Mouse (Mus musculus): ENCODE measurements around the gene Sema3a. TPM values are rescaled to one million over a fixed set of nuclear protein-coding genes. Genes with fewer than 3 reads are reported as not detected.
"Not testable (repeated sequence)": the region's sequence is repeated elsewhere in the genome, so short reads cannot be mapped to it uniquely, and the experiment has no call there.

The Sema3a gene
- polyA plus RNA-seq, 1 experiment from 2014 or later = 30.7 TPM

GRCm38 (mm10) chr5:13470057-13470905 is 345.1 kb downstream of the Sema3a start:
- Histone ChIP-seq H3K9me3 (ENCODE audit: control insufficient read depth, low read length) (no peaks in the 10 kb centered on the region), H3K4me3 (ENCODE audit: low read length) (no peak overlapping the region), H3K4me2 (replicated peaks; ENCODE audit: low read depth, low read length) (no peak overlapping the region), H3K36me3 (ENCODE audit: control insufficient read depth, insufficient read depth, low read length) (no peaks in the 10 kb centered on the region), H3K9ac (ENCODE audit: low read depth, low read length) (no peak overlapping the region), H3K27me3 (ENCODE audit: control insufficient read depth, insufficient read depth, low read length) (no peaks in the 10 kb centered on the region), H3K27ac (ENCODE audit: low read depth, low read length) (peak overlapping the region; percentile 47; the same call in 1 of the 2 replicates), H3K4me1 (ENCODE audit: control insufficient read depth, insufficient read depth, low read length) (0 out of 2 replicates have a peak, but pooled peaks cover 9% of the 10 kb centered on the region)
- peak; percentile 77; the same call in 1 of the 2 replicates for ATAC-seq (ENCODE audit: low FRiP score, low TSS enrichment)
- 41% methylated on average over 7 of the region's 7 CpGs for WGBS

- H3K36me3 ChIP-seq (ENCODE audit: control insufficient read depth, insufficient read depth, low read length) = no peaks in the 10 kb centered on the region
- H3K9me3 ChIP-seq (ENCODE audit: control insufficient read depth, low read length) = no peaks in the 10 kb centered on the region
- H3K9ac ChIP-seq (ENCODE audit: low read depth, low read length) = no peak overlapping the region
- no peak overlapping the region for H3K4me2 ChIP-seq (replicated peaks; ENCODE audit: low read depth, low read length)
- no peak overlapping the region for H3K4me3 ChIP-seq (ENCODE audit: low read length)
- 68% methylated on average over 1 of the region's 1 CpGs for WGBS
- H3K27ac ChIP-seq (ENCODE audit: low read depth, low read length) = no peak overlapping the region
- no peak for ATAC-seq (ENCODE audit: low FRiP score, low TSS enrichment)
- no peaks in the 10 kb centered on the region for H3K4me1 ChIP-seq (ENCODE audit: control insufficient read depth, insufficient read depth, low read length)
- H3K27me3 ChIP-seq (ENCODE audit: control insufficient read depth, insufficient read depth, low read length) = no peaks in the 10 kb centered on the region
These were observed 352.4 kb downstream of the Sema3a start for GRCm38 (mm10) chr5:13477653-13478052.

GRCm38 (mm10) chr5:13488671-13489070 is 363.5 kb downstream of the Sema3a start:
- no peak for ATAC-seq (ENCODE audit: low FRiP score, low TSS enrichment)
- H3K4me3 ChIP-seq (ENCODE audit: low read length) = no peak overlapping the region
- no peak overlapping the region for H3K9ac ChIP-seq (ENCODE audit: low read depth, low read length)
- H3K27me3 ChIP-seq (ENCODE audit: control insufficient read depth, insufficient read depth, low read length) = no peaks in the 10 kb centered on the region
- no peaks in the 10 kb centered on the region for H3K4me1 ChIP-seq (ENCODE audit: control insufficient read depth, insufficient read depth, low read length)
- WGBS = 76% methylated on average over 2 of the region's 2 CpGs
- H3K9me3 ChIP-seq (ENCODE audit: control insufficient read depth, low read length) = no peaks in the 10 kb centered on the region
- H3K27ac ChIP-seq (ENCODE audit: low read depth, low read length) = no peak overlapping the region
- no peaks in the 10 kb centered on the region for H3K36me3 ChIP-seq (ENCODE audit: control insufficient read depth, insufficient read depth, low read length)
- no peak overlapping the region for H3K4me2 ChIP-seq (replicated peaks; ENCODE audit: low read depth, low read length)

GRCm38 (mm10) chr5:13495967-13496366 is 370.8 kb downstream of the Sema3a start:
- H3K4me2 ChIP-seq (replicated peaks; ENCODE audit: low read depth, low read length); ATAC-seq (ENCODE audit: low FRiP score, low TSS enrichment); H3K9ac ChIP-seq (ENCODE audit: low read depth, low read length); H3K36me3 ChIP-seq (ENCODE audit: control insufficient read depth, insufficient read depth, low read length); H3K4me1 ChIP-seq (ENCODE audit: control insufficient read depth, insufficient read depth, low read length); H3K27me3 ChIP-seq (ENCODE audit: control insufficient read depth, insufficient read depth, low read length); H3K9me3 ChIP-seq (ENCODE audit: control insufficient read depth, low read length); H3K27ac ChIP-seq (ENCODE audit: low read depth, low read length); H3K4me3 ChIP-seq (ENCODE audit: low read length): not testable (repeated sequence)
- WGBS = 48% methylated on average over 3 of the region's 3 CpGs

GRCm38 (mm10) chr5:13499835-13500234 is 374.6 kb downstream of the Sema3a start:
- H3K27ac ChIP-seq (ENCODE audit: low read depth, low read length) = no peak overlapping the region
- no peak overlapping the region for H3K4me3 ChIP-seq (ENCODE audit: low read length)
- no peaks in the 10 kb centered on the region for H3K36me3 ChIP-seq (ENCODE audit: control insufficient read depth, insufficient read depth, low read length)
- no peak overlapping the region for H3K9ac ChIP-seq (ENCODE audit: low read depth, low read length)
- H3K4me2 ChIP-seq (replicated peaks; ENCODE audit: low read depth, low read length) = no peak overlapping the region
- no peaks in the 10 kb centered on the region for H3K4me1 ChIP-seq (ENCODE audit: control insufficient read depth, insufficient read depth, low read length)
- WGBS = 78% methylated on average over 2 of the region's 2 CpGs
- ATAC-seq (ENCODE audit: low FRiP score, low TSS enrichment) = no peak
- H3K9me3 ChIP-seq (ENCODE audit: control insufficient read depth, low read length) = no peaks in the 10 kb centered on the region
- no peaks in the 10 kb centered on the region for H3K27me3 ChIP-seq (ENCODE audit: control insufficient read depth, insufficient read depth, low read length)

GRCm38 (mm10) chr5:13505839-13506499 is 380.8 kb downstream of the Sema3a start:
- WGBS = 70% methylated on average over 4 of the region's 4 CpGs
- H3K27me3 ChIP-seq (ENCODE audit: control insufficient read depth, insufficient read depth, low read length) = no peaks in the 10 kb centered on the region
- H3K4me1 ChIP-seq (ENCODE audit: control insufficient read depth, insufficient read depth, low read length) = no peaks in the 10 kb centered on the region
- no peaks in the 10 kb centered on the region for H3K9me3 ChIP-seq (ENCODE audit: control insufficient read depth, low read length)
- no peaks in the 10 kb centered on the region for H3K36me3 ChIP-seq (ENCODE audit: control insufficient read depth, insufficient read depth, low read length)
- no peak overlapping the region for H3K27ac ChIP-seq (ENCODE audit: low read depth, low read length)
- ATAC-seq (ENCODE audit: low FRiP score, low TSS enrichment) = no peak
- H3K9ac ChIP-seq (ENCODE audit: low read depth, low read length) = no peak overlapping the region
- H3K4me2 ChIP-seq (replicated peaks; ENCODE audit: low read depth, low read length) = no peak overlapping the region
- no peak overlapping the region for H3K4me3 ChIP-seq (ENCODE audit: low read length)

GRCm38 (mm10) chr5:13509163-13509562 is 383.9 kb downstream of the Sema3a start:
- H3K9ac ChIP-seq (ENCODE audit: low read depth, low read length) = no peak overlapping the region
- ATAC-seq (ENCODE audit: low FRiP score, low TSS enrichment) = no peak

GRCm38 (mm10) chr5:13517018-13517417 is 391.8 kb downstream of the Sema3a start:
- Histone ChIP-seq H3K4me1 (ENCODE audit: control insufficient read depth, insufficient read depth, low read length) (no peaks in the 10 kb centered on the region), H3K36me3 (ENCODE audit: control insufficient read depth, insufficient read depth, low read length) (no peaks in the 10 kb centered on the region), H3K9me3 (ENCODE audit: control insufficient read depth, low read length) (no peaks in the 10 kb centered on the region), H3K4me3 (ENCODE audit: low read length) (no peak overlapping the region), H3K27me3 (ENCODE audit: control insufficient read depth, insufficient read depth, low read length) (no peaks in the 10 kb centered on the region), H3K4me2 (replicated peaks; ENCODE audit: low read depth, low read length) (no peak overlapping the region), H3K27ac (ENCODE audit: low read depth, low read length) (no peak overlapping the region), H3K9ac (ENCODE audit: low read depth, low read length) (no peak overlapping the region)
- WGBS = 89% methylated on average over 4 of the region's 4 CpGs
- no peak for ATAC-seq (ENCODE audit: low FRiP score, low TSS enrichment)

More at GRCm38 (mm10) chr5:13509163-13509562, 383.9 kb downstream of the Sema3a start:
- Histone ChIP-seq H3K27ac (ENCODE audit: low read depth, low read length) (no peak overlapping the region), H3K4me1 (ENCODE audit: control insufficient read depth, insufficient read depth, low read length) (no peaks in the 10 kb centered on the region), H3K4me2 (replicated peaks; ENCODE audit: low read depth, low read length) (no peak overlapping the region), H3K36me3 (ENCODE audit: control insufficient read depth, insufficient read depth, low read length) (no peaks in the 10 kb centered on the region), H3K4me3 (ENCODE audit: low read length) (no peak overlapping the region), H3K27me3 (ENCODE audit: control insufficient read depth, insufficient read depth, low read length) (no peaks in the 10 kb centered on the region), H3K9me3 (ENCODE audit: control insufficient read depth, low read length) (no peaks in the 10 kb centered on the region)
- 72% methylated on average over 3 of the region's 3 CpGs for WGBS

- no peak overlapping the region for H3K9ac ChIP-seq (ENCODE audit: low read depth, low read length)
- no peak overlapping the region for H3K4me3 ChIP-seq (ENCODE audit: low read length)
- H3K36me3 ChIP-seq (ENCODE audit: control insufficient read depth, insufficient read depth, low read length) = no peaks in the 10 kb centered on the region
- H3K4me2 ChIP-seq (replicated peaks; ENCODE audit: low read depth, low read length) = no peak overlapping the region
- no peaks in the 10 kb centered on the region for H3K27me3 ChIP-seq (ENCODE audit: control insufficient read depth, insufficient read depth, low read length)
- no peaks in the 10 kb centered on the region for H3K9me3 ChIP-seq (ENCODE audit: control insufficient read depth, low read length)
- ATAC-seq (ENCODE audit: low FRiP score, low TSS enrichment) = no peak
- 55% methylated on average over 3 of the region's 3 CpGs for whole genome bisulfite sequencing
- H3K4me1 ChIP-seq (ENCODE audit: control insufficient read depth, insufficient read depth, low read length) = 0 out of 2 replicates have a peak, but pooled peaks cover 4% of the 10 kb centered on the region
- H3K27ac ChIP-seq (ENCODE audit: low read depth, low read length) = no peak overlapping the region
These were observed 400.4 kb downstream of the Sema3a start for GRCm38 (mm10) chr5:13525597-13525996.
